Mouse (Mus musculus) adrenal gland, postnatal 25 days (tissue): ENCODE measurements around the gene Gm42791. TPM values are rescaled to one million over a fixed set of nuclear protein-coding genes. Genes with fewer than 3 reads are reported as not detected.
A peak's percentile ranks its signal among the peaks of the same experiment; 100 is the strongest.

Experiments used
- DNase-seq: peaks from one replicate; pipeline ENCODE4 v3.0.0; 2021; ENCODE audit warnings: mixed read lengths
- total RNA-seq: library from RNA; stranded (reverse); gene quantifications from 2 replicates; pipeline ENCODE4 v1.2.3, GENCODE M21; 2021

Gm42791 gene
- total RNA-seq, 1 experiment from 2014 or later = 6.7 TPM

DNA sequence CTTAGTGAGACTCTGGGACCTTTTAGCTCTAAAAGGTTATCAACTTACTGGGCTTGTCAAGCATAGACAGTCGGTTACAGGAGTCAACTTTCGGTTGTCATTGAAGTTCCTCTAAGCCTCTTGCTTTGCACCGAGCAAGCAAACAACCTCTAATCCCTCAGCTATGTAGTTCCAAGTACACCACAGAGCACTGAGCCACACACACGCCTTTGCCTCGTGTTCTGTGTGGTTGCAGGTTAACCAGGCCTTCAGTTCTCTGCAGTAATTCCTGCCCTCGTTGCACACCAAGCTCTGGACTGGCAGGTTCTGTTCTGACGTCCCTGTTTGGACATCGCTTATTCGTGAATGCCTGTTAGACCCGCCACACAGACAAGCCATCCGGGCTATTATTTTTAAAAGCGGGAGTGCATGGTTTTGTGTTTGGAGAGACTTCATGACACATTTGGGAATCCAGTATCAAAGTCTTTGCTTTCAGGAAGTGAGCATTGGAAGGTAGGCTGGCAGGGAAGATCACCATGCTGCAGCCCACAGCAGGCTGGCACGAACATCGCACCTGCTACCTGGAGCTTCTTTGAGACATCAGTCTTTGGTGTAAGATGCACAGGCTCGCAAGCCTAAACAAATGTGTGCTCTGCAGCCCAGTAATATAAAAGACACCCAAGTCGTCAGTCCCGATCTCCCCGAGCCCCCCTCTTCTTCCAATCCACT, 16.3 kb downstream of the Gm42791 start:
- no peak for DNase-seq

DNA sequence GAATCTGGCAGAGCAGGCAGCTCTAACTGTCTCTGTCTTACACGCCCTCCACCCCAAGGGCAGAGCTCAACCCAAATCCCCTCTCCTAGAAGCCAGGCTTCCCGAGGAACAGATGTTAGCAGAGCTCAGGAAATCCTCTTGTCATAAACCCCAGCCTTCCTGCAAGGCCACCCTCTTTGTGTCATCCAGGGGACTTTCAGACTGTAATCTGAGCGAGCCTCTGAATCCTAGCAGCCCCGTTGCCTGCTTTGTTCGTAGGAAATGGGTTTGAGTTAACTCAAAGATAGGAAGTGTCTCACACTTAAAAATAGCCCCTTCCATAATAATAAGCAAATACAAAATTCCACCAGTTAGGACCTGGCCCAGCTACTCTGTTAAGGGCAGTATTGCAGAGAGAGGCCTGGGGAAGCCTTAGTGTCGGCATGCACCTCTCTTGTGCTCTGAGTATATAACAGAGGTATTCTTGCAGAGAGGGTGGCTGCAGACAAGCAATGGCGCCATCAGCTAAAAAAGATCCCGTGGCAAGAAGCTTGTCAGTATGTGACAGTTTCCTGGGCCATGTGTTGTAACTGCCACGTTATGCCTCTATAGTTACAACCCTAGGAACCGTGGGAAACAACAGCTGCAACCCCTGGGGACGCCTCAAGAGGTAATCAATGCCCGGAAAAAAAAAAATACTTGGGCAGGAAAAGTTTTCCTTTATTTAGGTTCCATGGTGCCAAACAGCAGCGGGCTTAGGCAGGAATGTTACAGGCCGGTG, 17.1 kb downstream of the Gm42791 start:
- DNase-seq = no peak

DNA sequence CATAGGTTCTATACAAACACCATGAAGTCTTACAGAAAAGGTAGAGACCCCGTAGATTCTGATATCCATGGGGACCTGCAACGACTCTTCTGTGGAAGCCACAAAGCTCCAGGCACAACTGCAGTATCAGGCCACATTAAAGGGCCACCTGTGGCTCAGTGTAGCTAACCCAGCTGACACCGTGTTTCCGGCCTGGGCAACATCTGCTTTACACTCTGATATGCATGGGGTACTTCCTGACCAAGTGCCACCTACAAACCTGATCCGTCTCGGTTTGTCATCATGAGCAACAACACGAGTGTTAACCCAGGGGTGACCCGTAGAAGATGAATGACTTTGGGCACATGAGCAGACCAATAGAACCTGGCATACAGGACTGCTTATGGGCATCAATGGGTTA, 18.1 kb downstream of the Gm42791 start:
- no peak for DNase-seq

DNA sequence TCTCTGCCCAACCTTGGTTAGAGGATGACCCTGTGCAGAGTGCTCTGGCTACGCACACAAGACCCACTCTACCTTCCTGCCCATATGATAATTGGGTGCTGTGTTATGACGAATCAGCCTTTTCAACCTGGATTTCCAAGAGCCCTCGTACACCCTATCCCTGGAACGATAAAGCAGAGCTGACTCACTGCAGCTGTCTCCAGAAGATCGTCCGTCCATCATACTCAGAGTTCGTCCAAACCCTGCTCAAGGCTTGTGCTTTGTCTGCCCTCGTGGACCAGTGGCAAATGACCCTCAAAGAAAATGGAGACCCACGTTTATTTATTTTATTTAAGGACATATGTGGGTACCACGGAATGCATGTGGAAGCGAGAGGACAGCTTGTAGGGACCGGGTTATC, 19.9 kb downstream of the Gm42791 start:
- no peak for DNase-seq

DNA sequence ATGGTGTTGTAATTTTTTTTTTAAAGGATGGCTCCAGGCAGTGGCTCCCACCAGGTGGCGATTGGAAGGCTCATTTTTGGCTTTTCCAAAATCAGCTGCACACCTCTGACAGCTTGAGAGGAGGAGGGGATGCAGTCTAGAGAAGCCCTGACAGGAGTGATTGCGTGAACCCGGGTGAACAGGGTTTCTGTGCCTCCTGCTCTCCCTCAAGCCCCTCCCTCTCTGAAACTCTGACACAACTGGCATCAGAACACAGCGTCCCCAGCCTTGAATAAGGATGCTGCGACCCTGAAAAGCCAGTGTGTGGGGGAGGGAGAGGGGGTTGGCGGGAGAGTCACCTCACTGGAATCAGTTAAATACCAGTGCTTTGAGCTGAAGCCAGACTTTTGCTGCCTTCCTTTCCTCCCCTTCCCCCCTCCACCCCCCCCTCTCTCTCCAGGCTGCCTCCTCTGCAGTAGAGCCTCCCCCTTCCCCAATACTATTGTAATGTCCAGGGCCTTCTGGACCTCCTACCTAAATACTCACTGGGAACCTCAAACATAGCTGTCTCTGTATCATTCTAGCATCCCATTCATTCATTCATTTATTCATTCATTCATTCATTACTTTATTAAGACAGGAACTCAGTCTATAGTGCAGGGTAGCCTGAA, 21.8 kb downstream of the Gm42791 start:
- DNase-seq = peak; percentile 76

DNA sequence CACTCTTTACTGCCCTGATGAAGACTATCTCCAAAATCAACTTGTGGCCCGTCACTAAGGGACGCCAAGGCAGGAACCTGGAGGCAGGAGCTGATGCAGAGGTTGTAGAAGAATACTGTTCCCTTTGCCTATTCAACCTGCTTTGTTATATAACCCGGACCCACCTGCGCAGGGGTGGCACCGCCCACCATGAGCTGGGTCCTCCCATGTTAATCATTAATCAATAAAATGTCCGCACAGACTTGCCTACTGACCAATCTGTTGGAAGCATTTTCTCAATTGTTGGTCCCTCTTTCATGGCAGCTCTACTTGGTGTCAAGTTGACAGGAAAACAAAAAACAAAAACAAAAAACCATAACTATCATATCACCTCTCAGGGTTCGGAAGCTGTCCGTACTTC, 22.8 kb downstream of the Gm42791 start:
- no peak for DNase-seq

DNA sequence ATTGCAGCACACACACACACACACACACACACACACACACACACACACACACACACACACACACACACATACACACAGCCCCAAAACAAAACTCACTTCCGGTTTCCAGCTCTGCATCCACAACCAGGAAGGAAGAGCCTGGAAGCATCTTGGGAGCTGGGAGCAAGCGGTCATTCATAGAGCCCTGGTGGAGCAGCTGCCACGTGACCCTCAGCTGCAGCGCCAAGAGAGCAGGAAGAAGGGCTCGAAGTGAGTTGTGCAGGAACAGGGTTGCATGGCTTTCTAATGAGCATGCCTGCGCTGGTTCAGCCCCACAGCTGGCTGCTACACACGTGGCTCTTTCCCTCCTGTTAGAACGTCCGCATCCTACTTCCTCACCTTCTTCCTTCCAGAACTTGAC, 25.3 kb downstream of the Gm42791 start:
- DNase-seq = peak; percentile 36

DNA sequence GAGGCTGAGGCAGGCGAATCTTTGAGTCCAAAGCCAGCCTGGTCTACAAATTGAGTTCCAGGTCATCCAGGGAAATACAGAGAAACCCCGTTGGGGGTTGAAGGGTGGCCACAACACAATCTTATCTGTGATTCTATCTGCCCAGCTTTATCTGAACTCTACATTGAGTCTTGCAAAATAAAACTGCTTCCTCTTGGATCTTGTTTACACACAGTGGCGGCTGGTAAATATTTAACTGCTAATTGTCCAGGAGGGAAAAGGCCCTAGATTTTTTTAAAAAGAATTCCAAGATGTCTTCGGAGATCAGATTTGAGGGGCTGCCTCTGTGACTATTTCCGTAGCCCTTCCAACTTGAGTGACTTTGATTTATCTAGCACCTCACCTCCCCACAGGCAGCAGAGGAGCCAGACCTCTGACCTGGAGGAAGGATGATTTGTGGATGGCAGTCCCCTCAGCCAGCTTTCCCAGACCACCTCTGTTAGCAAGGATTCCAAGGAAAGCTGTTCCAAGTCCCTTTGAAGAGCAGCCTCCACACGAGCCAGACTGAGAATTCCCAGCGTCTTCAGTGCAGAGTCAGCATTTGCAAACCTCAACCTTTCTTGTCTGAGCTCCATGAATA, 25.9 kb downstream of the Gm42791 start:
- no peak for DNase-seq

DNA sequence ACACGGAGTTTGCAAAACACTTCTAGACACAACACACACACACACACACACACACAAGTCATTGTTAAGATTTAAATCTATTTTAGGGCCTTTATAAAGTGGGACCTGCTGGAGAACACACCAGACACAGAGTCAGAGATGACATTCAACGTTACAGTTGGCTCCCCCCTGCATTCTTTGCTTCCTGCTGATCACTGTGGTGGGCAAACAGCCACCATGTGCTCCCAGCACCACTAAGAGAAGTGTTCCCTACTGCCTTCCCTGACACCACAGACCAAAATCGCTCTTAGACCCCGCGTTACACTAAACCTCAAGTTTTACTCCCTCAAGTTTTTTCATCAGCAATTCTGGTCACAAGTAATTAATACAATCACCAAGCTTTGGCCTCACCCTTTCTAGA, 26.8 kb downstream of the Gm42791 start:
- no peak for DNase-seq

DNA sequence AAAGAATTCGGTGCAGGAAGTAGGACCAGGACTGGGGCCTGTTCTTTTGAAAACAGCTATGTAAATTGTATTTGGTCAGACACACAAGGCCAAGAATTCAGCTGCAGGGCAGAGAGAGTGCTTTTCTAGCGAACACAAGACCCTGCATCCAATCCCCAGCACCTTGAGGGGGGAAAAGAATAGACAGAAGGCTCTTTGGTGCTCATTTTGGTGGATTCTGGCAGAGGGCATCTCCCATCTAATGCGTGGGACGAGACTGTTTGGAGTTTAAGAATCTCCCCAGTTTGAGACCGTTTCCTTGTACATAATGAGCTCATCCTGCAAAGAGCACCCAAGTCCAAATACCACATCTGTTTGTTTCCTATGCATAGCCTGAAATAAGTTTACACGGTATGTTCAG, 28.6 kb downstream of the Gm42791 start:
- no peak for DNase-seq

DNA sequence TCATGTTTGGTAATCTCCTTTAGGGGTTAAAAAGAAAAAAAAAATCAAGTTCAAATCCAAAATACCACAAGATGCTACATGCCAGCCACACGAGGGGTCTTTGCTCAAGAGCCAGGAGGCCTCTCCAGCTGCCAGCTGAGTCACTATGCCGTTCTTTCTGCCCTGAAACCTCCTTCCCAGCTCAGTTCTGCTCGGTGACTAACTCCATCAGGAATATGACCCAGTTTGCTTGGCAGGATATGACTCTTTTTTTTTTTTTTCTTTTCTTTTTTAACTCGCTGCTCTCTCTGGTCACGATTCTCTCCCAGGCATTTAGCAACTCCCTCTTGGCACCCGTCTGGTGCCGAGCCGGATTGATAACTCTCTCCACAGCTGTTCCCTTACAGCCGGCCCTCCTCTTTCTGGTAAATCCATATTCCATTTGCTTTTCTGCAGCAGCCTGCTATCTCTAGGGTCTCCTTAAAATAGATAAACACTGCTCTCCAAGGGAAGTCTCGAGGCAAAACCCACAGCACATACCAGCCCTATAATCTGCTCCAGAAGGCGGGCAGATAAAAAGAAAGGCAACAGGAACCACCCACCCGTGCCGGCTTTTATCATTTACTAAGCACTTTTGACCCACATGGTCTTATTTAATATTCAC, 29.1 kb downstream of the Gm42791 start:
- peak; percentile 68 for DNase-seq

DNA sequence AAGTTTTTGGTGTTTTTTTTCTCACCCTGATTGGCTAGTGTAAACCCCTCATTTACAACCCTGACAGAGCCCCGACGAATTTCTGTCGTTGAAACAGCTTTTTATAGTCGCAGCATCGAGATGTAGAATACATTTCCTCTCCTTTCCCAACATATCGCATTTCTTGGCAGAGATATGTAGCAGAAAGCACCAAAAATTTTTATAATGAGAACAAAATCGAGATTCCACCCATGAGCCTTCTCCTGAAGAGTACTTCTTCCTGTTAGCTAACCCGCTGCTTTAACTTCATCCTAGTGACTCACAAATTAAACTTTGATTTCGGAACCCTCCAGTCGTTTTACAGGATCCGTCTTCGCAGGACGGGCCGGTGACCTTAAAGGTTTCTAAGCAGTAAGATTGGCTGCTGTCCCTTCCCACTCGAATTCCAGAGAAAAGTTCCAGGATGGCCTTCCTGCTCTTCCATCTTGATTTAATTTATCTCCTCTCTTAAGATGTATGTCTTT, 29.8 kb downstream of the Gm42791 start:
- DNase-seq = peak; percentile 10

DNA sequence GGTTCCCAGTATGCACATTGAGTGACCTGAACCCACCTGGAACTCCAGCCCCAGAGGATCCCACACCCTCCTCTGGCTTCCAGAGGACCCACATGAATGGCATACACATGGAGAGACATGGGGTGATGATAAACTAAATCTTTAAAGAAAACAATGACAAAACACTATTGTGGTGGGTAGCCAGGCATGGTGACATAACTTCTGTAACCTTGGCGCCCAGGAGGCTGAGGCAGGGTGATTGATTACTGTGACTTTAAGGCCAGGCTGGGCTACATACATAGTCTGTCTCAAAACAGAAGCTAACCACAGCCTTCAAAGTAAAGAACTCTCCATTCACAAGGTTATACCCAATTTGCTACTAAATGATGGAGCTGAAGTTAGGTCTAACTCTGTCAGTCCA, 30.7 kb downstream of the Gm42791 start:
- DNase-seq = peak; percentile 18

DNA sequence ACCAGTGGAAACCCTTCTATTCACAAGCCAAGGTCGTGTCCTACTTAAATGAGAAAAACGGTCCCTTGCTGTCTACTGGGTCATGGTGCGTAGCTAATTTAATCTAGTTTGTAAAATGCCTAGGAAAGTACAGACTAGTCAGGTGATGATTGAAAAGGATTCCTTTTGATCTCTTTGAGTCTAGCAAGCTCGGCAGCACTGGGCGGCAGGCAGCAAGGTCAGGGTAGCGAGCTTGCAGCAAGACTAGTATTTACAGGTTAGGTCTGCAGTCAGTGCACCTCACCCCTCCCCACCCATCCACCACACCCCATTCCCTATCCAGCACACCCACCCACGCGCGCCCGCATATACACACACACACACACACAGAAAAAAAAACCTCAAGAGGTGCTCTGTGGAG, 34.7 kb downstream of the Gm42791 start:
- DNase-seq = peak; percentile 30

DNA sequence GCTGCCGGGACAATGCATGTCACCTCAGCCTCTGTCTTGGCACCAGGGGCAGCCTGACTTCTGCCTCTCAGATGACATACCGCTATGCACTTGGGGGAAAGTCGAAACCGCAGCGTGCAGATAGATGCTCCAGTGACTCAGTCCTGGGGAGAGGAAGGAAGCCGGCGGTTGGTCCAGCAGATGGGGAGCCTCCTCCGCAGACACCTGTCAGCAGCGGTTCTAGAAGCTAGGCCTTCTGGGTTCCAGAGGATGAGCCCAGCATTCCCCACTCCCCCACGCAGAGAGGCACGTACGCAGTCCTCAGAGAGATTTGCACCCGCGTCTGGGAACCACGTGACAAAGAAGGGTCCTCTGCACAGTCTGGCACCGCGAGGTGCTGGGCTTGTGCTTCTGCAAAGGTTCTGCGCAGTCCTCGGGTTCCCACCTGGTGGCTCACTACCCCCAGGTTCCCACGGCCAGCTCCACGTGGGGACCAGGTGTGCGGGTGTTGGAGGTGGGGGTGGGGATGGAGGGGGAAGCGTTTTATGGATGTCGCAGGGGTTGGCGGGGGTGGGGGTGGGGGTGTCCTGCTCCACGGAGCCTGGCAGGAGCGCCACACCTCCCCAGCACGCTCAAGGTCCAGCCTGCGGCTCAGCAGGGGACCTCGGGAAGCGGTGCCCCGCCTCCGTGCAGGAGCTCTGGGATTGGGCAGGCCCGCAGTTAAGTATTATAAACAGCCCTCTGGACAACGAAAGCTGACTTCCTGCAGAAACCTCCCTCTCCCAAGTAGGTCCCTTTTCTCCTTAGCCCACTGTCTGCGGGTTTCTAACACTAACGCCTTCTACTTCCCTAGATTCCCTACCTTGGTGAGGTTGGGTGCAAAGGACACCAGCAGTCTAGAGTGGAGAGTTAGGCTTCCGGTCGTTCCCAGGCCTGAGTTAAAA, 35.6 kb downstream of the Gm42791 start:
- peak; percentile 83 for DNase-seq

DNA sequence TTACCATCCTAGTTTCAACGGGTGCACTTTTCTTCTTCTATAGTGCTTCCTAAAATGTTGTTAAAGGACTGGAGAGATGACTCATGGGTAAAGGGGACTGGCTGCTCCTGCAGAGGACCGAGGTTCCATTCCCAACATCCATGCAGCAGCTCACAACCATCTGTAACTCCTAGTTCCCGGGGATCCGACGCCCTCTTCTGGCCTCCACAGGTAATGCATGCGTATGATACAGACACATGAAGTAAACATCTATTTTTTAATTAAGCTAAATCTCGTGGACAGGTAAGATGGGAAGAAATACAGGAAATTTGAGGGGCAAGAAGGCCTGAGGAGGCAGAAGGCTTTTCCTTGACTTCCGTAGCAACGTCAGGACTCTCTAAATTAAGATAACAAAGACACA, 36.6 kb downstream of the Gm42791 start:
- peak; percentile 15 for DNase-seq

DNA sequence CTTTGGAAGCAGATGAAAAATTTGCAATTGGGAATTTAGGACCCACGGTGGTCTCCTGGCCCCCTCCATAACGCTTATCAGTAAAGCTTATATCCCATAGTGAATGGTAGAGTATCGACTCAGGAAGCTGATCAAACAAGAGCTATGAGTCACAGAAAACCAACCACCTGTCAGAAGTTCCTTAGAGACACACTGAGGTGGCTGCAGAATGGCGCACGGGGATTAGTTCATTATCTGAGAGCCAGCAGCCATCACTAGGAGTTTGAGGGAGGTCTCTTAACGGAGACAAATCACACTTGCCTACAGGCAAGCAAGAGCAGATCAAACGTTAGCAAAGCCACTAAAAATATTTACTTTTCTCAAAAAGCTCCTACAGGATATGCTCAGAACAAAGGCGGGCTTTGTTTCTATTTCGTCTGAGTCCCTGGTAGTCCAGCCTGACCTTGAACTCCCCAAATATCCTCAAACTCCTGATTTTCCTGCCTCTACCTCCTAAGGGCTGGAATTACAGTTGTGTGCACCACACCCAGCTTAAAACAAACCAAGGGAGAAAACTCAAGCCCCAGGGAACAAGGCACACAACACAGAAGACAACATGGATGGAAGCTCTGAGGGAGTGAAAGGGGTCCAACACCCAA, 37.9 kb downstream of the Gm42791 start:
- DNase-seq = no peak

DNA sequence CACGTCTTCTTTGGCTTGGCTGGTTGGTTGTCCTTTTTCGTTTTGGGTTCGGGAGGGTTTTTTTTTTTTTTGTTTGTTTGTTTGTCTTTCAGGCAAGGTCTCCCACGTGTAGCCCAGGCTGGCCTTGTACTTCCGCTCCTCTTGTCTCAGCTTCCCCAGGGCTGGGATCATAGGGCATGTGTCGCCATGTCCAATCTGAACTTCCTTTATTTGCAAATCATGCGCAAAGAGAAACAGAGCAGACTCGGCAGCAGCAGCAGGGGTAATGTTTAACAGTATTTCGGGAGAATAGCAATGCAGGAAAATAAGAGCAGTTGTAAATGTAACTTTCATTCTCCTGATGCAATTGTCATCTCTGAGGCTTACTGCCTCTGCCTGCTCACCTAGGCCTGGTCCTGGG, 38.9 kb downstream of the Gm42791 start:
- no peak for DNase-seq

DNA sequence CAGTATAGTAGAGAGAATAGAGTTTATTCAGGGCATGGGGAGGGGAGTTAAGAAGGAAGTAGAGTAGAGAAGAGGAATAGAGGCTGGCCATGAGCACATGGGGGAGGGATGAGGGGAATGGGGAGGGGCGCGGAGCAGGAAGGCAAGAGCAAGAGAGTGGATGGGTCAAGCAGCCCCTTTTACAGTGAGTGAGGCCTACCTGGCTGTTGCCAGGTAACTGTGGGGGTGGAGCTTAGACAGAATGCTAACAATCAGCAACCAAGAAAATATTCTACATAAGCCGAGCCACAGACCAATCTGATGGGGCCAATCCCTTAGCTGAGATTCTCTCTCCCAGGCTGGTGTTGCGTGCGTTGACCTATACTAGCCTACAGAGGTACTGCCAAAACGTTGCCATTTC, 39.4 kb downstream of the Gm42791 start:
- DNase-seq = no peak

DNA sequence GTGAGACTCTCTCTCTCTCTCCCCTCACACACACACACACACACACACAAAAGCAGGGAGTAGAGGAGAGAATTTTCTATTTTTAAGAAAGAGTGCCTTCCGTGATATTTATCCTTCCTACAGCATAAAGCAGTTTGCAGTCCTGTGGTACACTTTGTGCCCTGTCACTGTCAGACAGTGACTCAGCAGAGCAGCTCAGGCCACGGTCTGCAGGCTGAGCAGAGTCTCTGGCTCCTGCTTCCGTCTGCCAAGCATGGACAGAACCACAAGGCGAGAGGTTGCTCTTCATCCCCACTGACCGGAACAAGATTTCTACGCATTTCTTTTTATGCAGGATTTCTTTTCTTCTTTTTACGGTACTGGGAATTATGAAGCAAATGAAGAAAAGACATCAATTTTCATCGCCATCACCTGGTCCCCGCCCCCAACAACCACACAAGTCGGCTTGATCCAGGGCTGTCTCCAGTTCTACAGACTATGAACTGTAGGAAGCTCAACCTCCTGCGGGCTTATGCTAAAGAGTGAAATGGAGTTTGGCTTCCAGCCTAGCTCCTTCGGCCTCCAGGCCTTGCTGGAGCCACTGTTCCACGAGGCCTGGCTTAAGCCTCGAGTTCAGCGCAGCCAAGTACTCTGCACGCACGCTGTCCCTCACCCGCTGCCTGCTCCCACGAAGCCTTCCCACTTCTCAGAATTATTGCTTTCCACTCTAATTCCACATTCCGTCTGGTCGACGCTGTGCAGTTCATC, 40.5 kb downstream of the Gm42791 start:
- no peak for DNase-seq
